Mouse (Mus musculus) embryonic facial prominence, embryonic 11.5 days (tissue): ENCODE measurements at regions not wholly inside any gene's neighbourhood (a gene's known extent, or its start where the extent isn't known, plus 50 kb on each side); places are given as distances from the start of the nearest gene placed in this dataset.

Experiments used
- ATAC-seq: fragments of 200-750 bp; cut with Nextera tagmentation; replicated peaks from 2 replicates; pipeline ENCODE4 v1.8.0; 2017; ENCODE audit warnings: low read depth; ENCODE audit not compliant: insufficient number of reproducible peaks, low FRiP score, low TSS enrichment
- DNase-seq: peaks from one replicate; pipeline ENCODE4 v3.0.0-alpha.2; 2015; ENCODE audit warnings: low spot score
- H3K27ac ChIP-seq: fragments of 300-500 bp; sonication (generic); replicated peaks from 2 replicates; pipeline ENCODE4 v1.5.1; 2014; ENCODE audit warnings: mild to moderate bottlenecking, low read depth, low read length, control low read depth
- H3K27me3 ChIP-seq: fragments of 300-500 bp; sonication (generic); 2 replicates; pipeline ENCODE4 v1.6.1; 2014; ENCODE audit warnings: mild to moderate bottlenecking, low read length, moderate library complexity, mixed read lengths; ENCODE audit not compliant: control insufficient read depth, insufficient read depth
- H3K36me3 ChIP-seq: fragments of 300-500 bp; sonication (generic); replicated peaks from 2 replicates; pipeline ENCODE4 v1.6.1; 2014; ENCODE audit warnings: low read depth, mild to moderate bottlenecking, low read length, moderate library complexity, mixed read lengths; ENCODE audit not compliant: control insufficient read depth, insufficient read depth
- H3K4me1 ChIP-seq: fragments of 300-500 bp; sonication (generic); 2 replicates; pipeline ENCODE4 v1.6.1; 2014; ENCODE audit warnings: low read length, mixed read lengths; ENCODE audit not compliant: control insufficient read depth, insufficient read depth
- H3K4me2 ChIP-seq: fragments of 300-500 bp; sonication (generic); 2 replicates; pipeline ENCODE4 v1.6.1; 2014; ENCODE audit warnings: low read depth, mild to moderate bottlenecking, control low read depth, low read length, moderate library complexity
- H3K4me3 ChIP-seq: fragments of 300-500 bp; sonication (generic); 2 replicates; pipeline ENCODE4 v1.5.1; 2014; ENCODE audit warnings: low read depth, low read length, control low read depth
- H3K9ac ChIP-seq: fragments of 300-500 bp; sonication (generic); replicated peaks from 2 replicates; pipeline ENCODE4 v1.6.1; 2014; ENCODE audit warnings: mild to moderate bottlenecking, control low read depth, low read length
- H3K9me3 ChIP-seq: fragments of 300-500 bp; sonication (generic); replicated peaks from 2 replicates; pipeline ENCODE4 v1.6.1; 2016; ENCODE audit warnings: mild to moderate bottlenecking, low read length, inconsistent platforms, mixed read lengths; ENCODE audit not compliant: control insufficient read depth
- WGBS: fragments of 180-500 bp; shearing (Covaris S2); extraction: QIAGEN DNeasy Blood & Tissue Kit; methylation state at CpG from one replicate; pipeline ENCODE4 v1.1.7; 2014; 5-methylcytosine and 5-hydroxymethylcytosine counted together

DNA sequence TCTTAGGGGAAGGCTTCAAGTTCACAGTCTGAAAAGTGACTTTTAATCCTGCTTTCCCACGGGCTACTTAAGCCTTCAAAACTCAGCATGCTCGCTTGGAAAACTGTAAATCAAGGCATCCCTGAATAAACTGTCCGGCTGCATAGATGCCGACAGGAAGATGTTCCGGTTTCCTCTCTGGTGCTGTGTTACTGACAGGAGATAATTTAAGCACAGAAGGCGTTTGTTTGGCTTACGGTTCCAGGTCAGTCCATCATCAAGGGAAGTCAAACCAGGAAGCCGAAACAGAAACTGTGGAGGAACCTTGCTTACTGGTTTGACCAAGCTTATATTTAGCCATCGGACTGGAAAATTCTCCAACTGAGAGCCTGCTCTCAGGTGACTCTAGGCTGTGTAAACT is 52.6 kb upstream of the Prkcq start:
- Histone ChIP-seq H3K27ac (no peak overlapping the region), H3K4me2 (no peak overlapping the region), H3K4me3 (no peak overlapping the region), H3K36me3 (no peaks in the 10 kb centered on the region), H3K27me3 (no peaks in the 10 kb centered on the region), H3K9ac (no peak overlapping the region), H3K9me3 (no peaks in the 10 kb centered on the region), H3K4me1 (no peaks in the 10 kb centered on the region)
- ATAC-seq (no peak), DNase-seq (no peak)
- WGBS, result 80% methylated on average over 9 of the region's 9 CpGs
